Mouse (Mus musculus): ENCODE measurements at regions not wholly inside any gene's neighbourhood (a gene's known extent, or its start where the extent isn't known, plus 50 kb on each side); places are given as distances from the start of the nearest gene placed in this dataset.

DNA sequence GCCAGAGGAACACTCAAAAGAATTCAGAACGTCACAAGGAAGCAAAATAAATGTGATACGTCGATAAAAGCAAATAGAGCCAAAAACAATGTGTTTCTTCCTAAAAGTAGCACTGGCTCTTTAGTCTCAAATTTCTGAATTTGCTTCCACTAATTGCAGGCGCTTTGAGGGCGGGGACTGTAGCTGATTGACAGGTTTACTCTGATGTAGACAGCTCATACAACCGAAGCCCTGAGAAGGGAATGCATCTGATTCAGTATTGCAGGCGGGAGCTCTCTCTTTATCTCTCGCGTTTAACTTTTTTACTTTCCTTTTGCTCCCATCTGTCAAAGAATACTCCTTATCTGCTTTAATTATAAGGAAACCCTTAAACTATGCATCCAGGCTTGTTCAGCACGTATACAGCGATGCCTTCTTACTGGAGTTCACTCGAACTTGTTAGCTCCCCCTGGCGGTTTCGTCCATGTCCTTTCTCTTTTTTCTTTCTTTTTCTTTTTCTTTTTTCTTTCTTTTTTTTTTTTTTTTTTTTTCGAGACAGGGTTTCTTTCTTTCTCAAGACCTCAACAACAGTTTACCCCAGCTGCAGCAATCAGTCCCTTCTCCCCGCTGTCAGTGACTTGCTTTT lies 95.9 kb downstream of the Avpr1a start:
- 0 out of 2 replicates have a peak, but pooled peaks have one; percentile 61 for ATAC-seq (ENCODE audit: low FRiP score, low read depth)
- 32% methylated on average over 16 of the region's 16 CpGs for WGBS

DNA sequence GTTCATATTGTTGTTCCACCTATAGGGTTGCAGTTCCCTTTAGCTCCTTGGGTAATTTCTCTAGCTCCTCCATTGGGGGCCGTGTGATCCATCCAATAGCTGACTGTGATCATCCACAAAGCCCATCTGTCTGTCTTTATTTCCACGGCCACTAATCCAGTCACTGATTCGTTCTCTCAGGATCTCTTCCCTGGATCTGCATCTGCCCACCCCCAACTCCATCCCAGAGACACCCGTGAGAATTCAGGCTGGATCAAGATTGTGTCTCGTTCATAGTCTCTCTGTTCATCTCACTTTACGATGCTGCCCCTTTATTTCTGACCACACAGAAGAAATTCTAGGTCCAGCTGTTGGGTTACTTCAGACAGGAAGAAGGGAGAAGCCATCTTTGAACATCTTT lies 96.7 kb downstream of the Avpr1a start:
- Histone ChIP-seq H3K9ac (no peak overlapping the region), H3K36me3 (no peaks in the 10 kb centered on the region), H3K4me3 (no peak overlapping the region), H3K4me2 (replicated peaks) (no peak overlapping the region), H3K9me3 (no peaks in the 10 kb centered on the region), H3K4me1 (no peaks in the 10 kb centered on the region), H3K27ac (no peak overlapping the region), H3K27me3 (replicated peaks) (no peaks in the 10 kb centered on the region)
- WGBS, result 89% methylated on average over 6 of the region's 6 CpGs
- no peak for ATAC-seq (ENCODE audit: low FRiP score, low read depth)

More for the DNA sequence above, 95.9 kb downstream of the Avpr1a start:
- peak overlapping the region; percentile 49 for H3K4me2 ChIP-seq (replicated peaks)
- no peak overlapping the region for H3K4me3 ChIP-seq
- H3K27me3 ChIP-seq (replicated peaks), result no peaks in the 10 kb centered on the region
- H3K36me3 ChIP-seq, result no peaks in the 10 kb centered on the region
- H3K27ac ChIP-seq, result no peak overlapping the region
- no peaks in the 10 kb centered on the region for H3K9me3 ChIP-seq
- H3K9ac ChIP-seq, result no peak overlapping the region
- H3K4me1 ChIP-seq, result no peaks in the 10 kb centered on the region

DNA sequence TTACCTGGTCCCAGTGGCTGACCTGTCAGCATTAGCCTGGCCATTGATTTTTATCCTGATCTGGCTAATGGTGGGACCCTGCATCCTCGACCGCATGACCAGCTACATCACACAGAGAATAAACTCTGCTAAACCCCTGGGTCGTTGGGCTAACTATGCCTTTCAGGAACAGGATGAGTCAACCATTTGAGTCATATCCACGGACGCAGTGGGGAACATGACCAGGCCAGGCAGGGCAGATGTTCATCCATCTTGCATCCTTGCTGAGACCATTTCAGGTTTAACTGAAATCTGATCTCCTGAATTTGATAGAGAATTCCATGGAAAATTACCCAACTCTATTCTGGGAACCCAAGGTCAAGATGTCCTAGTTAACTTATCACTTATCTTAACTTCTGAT lies 103.3 kb downstream of the Avpr1a start:
- H3K4me1 ChIP-seq, result no peaks in the 10 kb centered on the region
- H3K4me2 ChIP-seq (replicated peaks), result no peak overlapping the region
- WGBS, result 79% methylated on average over 5 of the region's 5 CpGs
- no peaks in the 10 kb centered on the region for H3K36me3 ChIP-seq
- no peaks in the 10 kb centered on the region for H3K9me3 ChIP-seq
- H3K4me3 ChIP-seq, result no peak overlapping the region
- no peak overlapping the region for H3K9ac ChIP-seq
- no peaks in the 10 kb centered on the region for H3K27me3 ChIP-seq (replicated peaks)
- ATAC-seq (ENCODE audit: low FRiP score, low read depth), result no peak
- no peak overlapping the region for H3K27ac ChIP-seq

DNA sequence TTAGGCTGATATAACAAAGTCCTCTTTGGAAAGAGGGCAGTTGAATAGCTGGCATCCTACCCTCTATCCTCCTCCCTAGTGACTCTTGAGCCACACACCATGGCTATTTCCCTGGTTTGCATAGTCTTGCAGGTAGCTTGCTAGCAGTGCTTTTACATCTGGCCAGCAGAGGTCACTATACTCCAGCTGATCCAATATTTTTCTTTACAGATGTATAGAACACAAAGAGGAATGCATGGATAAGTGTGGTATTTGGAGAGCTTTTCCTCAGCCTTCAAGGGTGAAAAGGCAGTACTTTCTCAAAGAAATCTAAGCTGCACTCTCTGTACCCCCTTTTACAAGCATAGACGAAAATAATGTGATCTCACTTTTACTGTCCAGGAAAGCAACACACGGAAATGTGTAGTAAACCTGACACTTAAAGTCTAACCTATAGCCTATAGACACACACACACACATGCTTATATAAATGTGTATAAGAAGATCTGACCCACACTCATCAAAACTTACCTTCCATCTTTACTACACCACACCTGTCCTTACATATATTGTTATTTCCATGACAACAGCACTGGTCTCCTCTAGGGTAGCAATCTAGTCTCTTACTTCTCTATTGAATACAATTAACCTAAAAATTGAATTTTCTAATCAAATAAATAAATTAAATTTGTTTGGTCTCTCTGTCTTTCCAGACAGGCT lies 105.0 kb downstream of the Avpr1a start:
- no peak overlapping the region for H3K9ac ChIP-seq
- WGBS, result 58% methylated on average over 2 of the region's 2 CpGs
- H3K36me3 ChIP-seq, result no peaks in the 10 kb centered on the region
- H3K4me3 ChIP-seq, result no peak overlapping the region
- no peaks in the 10 kb centered on the region for H3K9me3 ChIP-seq
- no peak overlapping the region for H3K4me2 ChIP-seq (replicated peaks)
- peak; percentile 65 for ATAC-seq (ENCODE audit: low FRiP score, low read depth)
- H3K4me1 ChIP-seq, result no peaks in the 10 kb centered on the region
- H3K27me3 ChIP-seq (replicated peaks), result no peaks in the 10 kb centered on the region
- no peak overlapping the region for H3K27ac ChIP-seq

DNA sequence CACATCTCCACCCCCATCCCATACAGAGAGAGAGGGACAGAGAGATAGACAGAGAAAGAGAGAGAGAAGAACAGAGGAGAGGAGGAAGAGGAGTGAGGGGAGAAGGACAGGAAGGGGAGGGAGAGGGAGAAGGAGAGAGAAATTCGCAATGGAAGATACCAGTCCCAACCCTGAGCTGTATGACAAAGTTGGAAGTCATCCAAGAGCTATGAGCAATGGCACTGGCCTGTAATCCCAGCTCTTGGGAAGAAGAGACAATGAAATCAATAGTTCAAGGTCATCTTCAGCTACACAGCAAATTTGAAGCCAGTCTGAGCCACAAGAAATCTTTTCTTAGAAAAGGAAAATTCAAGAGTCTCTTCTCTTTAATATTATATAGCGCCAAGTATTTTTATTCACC lies 105.6 kb downstream of the Avpr1a start:
- Histone ChIP-seq H3K36me3 (no peaks in the 10 kb centered on the region), H3K9me3 (no peaks in the 10 kb centered on the region), H3K4me2 (replicated peaks) (no peak overlapping the region), H3K27me3 (replicated peaks) (no peaks in the 10 kb centered on the region), H3K27ac (no peak overlapping the region), H3K4me1 (no peaks in the 10 kb centered on the region), H3K4me3 (no peak overlapping the region), H3K9ac (no peak overlapping the region)
- no peak; the same call in 1 of the 2 replicates for ATAC-seq (ENCODE audit: low FRiP score, low read depth)
- 79% methylated on average over 2 of the region's 2 CpGs for WGBS

DNA sequence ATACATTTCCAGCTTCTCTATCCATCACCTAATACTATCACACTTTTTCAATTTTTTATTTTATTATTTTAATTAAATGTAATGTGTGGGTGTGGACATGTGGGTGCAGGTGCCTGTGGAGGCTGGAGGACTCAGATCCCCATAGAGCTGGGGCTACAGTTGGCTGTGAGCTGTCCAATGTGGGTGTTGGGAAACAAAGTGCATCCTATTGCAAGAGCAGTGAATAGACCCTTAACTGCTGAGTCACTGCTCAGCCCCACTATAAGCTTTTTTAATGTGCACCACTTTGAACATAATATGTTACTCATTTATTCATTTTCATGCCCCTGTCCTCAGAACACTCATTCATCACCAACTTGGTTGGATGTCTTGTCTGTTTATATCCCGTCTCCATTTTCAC lies 110.4 kb downstream of the Avpr1a start:
- Histone ChIP-seq H3K9me3 (no peaks in the 10 kb centered on the region), H3K27me3 (replicated peaks) (no peaks in the 10 kb centered on the region), H3K4me2 (replicated peaks) (no peak overlapping the region), H3K4me3 (no peak overlapping the region), H3K4me1 (0 out of 2 replicates have a peak, but pooled peaks cover 3% of the 10 kb centered on the region), H3K36me3 (no peaks in the 10 kb centered on the region), H3K27ac (no peak overlapping the region), H3K9ac (no peak overlapping the region)
- no peak for ATAC-seq (ENCODE audit: low FRiP score, low read depth)
- 91% methylated on average over 1 of the region's 1 CpGs for WGBS

DNA sequence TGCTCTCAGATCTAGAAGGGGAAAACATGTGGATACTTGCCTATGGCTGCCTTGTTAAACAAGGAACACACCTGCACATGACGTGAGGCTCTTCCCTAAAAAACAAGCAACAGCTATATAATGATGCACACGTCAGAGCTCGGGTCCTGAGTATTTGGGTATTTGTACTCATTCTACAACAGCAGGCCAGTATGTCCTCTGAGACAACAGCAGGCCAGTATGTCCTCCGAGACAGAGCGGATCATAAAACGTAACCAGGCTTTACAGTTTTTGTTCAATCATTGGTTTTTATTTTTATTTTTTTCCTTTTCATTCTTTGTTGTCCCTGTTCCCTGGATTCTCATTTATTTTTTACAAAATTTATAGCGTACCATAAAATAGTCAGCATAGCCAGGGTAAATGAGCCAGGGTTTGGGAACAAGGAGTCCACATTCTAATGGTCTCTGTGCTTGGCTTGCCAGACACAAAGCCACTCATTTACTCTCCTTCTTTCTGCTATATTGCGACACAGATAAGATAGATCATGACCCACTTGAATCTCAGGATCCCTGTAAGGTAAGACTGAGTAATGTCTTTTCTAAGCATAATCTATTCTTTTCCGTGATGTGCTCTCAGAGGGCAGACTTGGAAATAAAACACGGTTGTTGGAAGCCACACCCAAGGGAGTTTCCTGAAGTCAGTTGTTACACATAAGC lies 111.8 kb downstream of the Avpr1a start:
- Histone ChIP-seq H3K4me1 (0 out of 2 replicates have a peak, but pooled peaks cover 9% of the 10 kb centered on the region), H3K4me3 (no peak overlapping the region), H3K4me2 (replicated peaks) (no peak overlapping the region), H3K27ac (no peak overlapping the region), H3K36me3 (no peaks in the 10 kb centered on the region), H3K9me3 (no peaks in the 10 kb centered on the region), H3K27me3 (replicated peaks) (no peaks in the 10 kb centered on the region), H3K9ac (no peak overlapping the region)
- WGBS, result 59% methylated on average over 10 of the region's 10 CpGs
- no peak for ATAC-seq (ENCODE audit: low FRiP score, low read depth)

DNA sequence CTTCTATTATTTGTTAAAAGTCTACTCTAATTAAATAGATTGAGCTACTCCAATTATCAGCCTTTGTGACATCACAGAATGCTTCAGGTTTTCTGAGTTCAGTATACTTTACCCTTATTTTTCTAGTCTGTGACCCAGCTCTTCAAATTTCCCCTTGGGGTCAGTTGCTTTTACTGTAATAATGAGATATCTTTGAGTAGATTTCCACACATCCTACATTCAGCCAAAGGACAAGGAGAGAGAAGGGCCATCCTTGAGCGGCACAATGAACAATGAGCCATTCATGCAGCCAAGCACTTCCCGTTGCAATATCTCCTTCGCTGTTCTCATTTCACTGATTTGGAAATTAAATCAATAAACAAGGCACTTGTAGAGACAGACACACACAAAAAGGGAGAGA lies 113.6 kb downstream of the Avpr1a start:
- no peaks in the 10 kb centered on the region for H3K9me3 ChIP-seq
- H3K36me3 ChIP-seq, result no peaks in the 10 kb centered on the region
- H3K9ac ChIP-seq, result no peak overlapping the region
- no peak overlapping the region for H3K4me2 ChIP-seq (replicated peaks)
- no peak overlapping the region for H3K27ac ChIP-seq
- H3K27me3 ChIP-seq (replicated peaks), result no peaks in the 10 kb centered on the region
- H3K4me1 ChIP-seq, result 0 out of 2 replicates have a peak, but pooled peaks cover 9% of the 10 kb centered on the region
- no peak overlapping the region for H3K4me3 ChIP-seq
- no peak for ATAC-seq (ENCODE audit: low FRiP score, low read depth)
- WGBS, result 67% methylated on average over 3 of the region's 3 CpGs

DNA sequence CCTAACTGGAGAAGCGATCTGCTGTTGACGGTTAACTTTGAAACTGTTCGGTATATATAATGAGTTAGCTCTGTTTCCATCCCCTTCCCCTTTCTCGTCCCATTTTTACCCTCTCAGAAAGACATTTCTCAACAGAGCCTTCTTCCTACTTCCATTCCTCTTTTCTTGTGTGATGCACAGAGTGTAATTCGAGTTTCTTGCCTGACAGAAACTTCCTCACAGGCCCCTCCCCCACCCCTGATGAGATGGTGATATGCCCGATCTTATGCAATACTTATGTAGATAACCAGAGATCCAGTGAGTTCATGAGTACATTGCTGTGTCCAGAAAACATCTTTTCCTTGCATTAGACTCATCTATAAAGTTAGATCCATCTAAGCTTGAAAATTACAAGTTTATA lies 114.2 kb downstream of the Avpr1a start:
- no peak overlapping the region for H3K27ac ChIP-seq
- no peak for ATAC-seq (ENCODE audit: low FRiP score, low read depth)
- H3K4me3 ChIP-seq, result no peak overlapping the region
- H3K4me2 ChIP-seq (replicated peaks), result no peak overlapping the region
- H3K9me3 ChIP-seq, result no peaks in the 10 kb centered on the region
- no peaks in the 10 kb centered on the region for H3K27me3 ChIP-seq (replicated peaks)
- no peak overlapping the region for H3K9ac ChIP-seq
- 78% methylated on average over 6 of the region's 6 CpGs for WGBS
- no peaks in the 10 kb centered on the region for H3K36me3 ChIP-seq
- H3K4me1 ChIP-seq, result 0 out of 2 replicates have a peak, but pooled peaks cover 9% of the 10 kb centered on the region

DNA sequence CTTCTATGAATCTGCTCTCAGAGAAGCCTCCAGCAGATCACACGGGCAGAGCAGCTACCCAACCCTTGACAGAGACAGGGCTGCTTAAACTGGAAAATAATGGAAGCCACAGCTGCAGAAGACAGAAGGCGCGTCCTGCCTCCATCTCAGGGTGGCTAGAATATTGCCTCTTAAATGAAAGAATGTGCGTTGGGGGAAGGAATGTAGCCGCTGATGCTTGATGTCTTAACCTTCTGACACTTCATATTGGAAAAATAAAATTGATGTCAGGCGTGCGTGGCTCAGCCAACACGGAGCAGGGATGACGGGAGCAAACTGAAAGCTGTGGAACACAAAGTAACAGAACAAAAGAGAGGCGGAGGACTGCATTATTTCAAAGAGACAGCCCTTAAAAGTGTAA lies 114.6 kb upstream of the Ppm1h start:
- H3K4me2 ChIP-seq (replicated peaks), result peak overlapping the region; percentile 36
- H3K36me3 ChIP-seq, result no peaks in the 10 kb centered on the region
- 0 out of 2 replicates have a peak, but pooled peaks cover 9% of the 10 kb centered on the region for H3K4me1 ChIP-seq
- H3K4me3 ChIP-seq, result 0 out of 2 replicates have a peak overlapping the region, but pooled peaks have one; percentile 2
- 13% methylated on average over 10 of the region's 10 CpGs for WGBS
- H3K27me3 ChIP-seq (replicated peaks), result no peaks in the 10 kb centered on the region
- no peak overlapping the region for H3K9ac ChIP-seq
- H3K9me3 ChIP-seq, result no peaks in the 10 kb centered on the region
- ATAC-seq (ENCODE audit: low FRiP score, low read depth), result peak; percentile 63; the same call in 1 of the 2 replicates
- H3K27ac ChIP-seq, result no peak overlapping the region

DNA sequence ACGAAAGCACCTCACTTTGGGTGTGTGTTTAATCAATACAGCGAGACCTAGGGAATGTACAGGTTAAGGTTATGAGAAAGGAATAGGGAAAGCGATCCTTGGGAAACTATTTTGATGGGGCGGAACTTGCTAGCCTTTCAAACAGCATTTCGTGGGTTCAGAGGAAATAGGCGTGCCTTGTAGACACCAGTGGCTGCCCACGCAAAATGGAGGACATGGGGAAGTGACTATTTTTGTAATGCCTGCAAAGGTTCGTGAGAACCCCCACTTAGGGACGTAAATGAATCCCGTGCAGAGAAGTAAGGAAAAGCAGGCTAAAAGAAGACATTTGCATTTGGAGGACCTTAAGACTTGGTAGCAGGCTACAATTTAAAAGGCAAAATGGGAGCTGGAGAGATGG lies 114.1 kb upstream of the Ppm1h start:
- no peaks in the 10 kb centered on the region for H3K36me3 ChIP-seq
- peak overlapping the region; percentile 36 for H3K4me2 ChIP-seq (replicated peaks)
- no peak overlapping the region for H3K4me3 ChIP-seq
- no peaks in the 10 kb centered on the region for H3K9me3 ChIP-seq
- no peaks in the 10 kb centered on the region for H3K27me3 ChIP-seq (replicated peaks)
- WGBS, result 75% methylated on average over 10 of the region's 10 CpGs
- no peak overlapping the region for H3K27ac ChIP-seq
- no peak overlapping the region for H3K9ac ChIP-seq
- H3K4me1 ChIP-seq, result peaks cover 10% of the 10 kb centered on the region; the same call in 1 of the 2 replicates
- ATAC-seq (ENCODE audit: low FRiP score, low read depth), result no peak

DNA sequence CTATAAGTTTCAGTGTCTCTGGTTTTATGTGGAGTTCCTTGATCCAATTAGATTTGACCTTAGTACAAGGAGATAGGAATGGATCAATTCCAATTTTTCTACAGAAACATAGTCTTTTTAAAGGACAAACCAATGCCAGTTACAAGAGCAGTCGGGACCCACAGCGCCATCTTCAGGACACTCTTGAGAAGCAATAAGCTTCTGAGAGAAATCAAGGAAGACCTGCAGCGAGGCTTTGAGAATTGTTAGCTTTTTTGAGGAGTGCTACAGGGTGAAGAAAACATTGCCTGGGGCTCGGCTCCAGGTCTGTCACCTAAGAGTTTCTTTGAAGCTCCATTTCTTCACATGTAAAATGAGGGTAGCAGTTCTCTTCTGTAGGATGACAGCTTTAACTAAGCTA lies 112.0 kb upstream of the Ppm1h start:
- no peak overlapping the region for H3K4me3 ChIP-seq
- H3K4me1 ChIP-seq, result peaks cover 20% of the 10 kb centered on the region; the same call in 1 of the 2 replicates
- no peak for ATAC-seq (ENCODE audit: low FRiP score, low read depth)
- no peaks in the 10 kb centered on the region for H3K27me3 ChIP-seq (replicated peaks)
- no peaks in the 10 kb centered on the region for H3K9me3 ChIP-seq
- H3K4me2 ChIP-seq (replicated peaks), result no peak overlapping the region
- no peaks in the 10 kb centered on the region for H3K36me3 ChIP-seq
- no peak overlapping the region for H3K27ac ChIP-seq
- WGBS, result 62% methylated on average over 4 of the region's 4 CpGs
- H3K9ac ChIP-seq, result no peak overlapping the region
